Mouse (Mus musculus): Measurements from ENCODE around the gene Psph. TPM values are rescaled to one million over a fixed set of nuclear protein-coding genes. Genes with fewer than 3 reads are reported as not detected.

The Psph gene
- polyA plus RNA-seq, 1 experiment from 2014 or later: 36.4 TPM

GRCm38 (mm10) chr5:129725774-129726392 is 61.4 kb downstream of the Psph start:
- Histone ChIP-seq H3K4me1 (peaks cover 29% of the 10 kb centered on the region), H3K4me2 (replicated peaks) (peak overlapping the region; percentile 58), H3K27ac (peak overlapping the region; percentile 96; the same call in 1 of the 2 replicates), H3K36me3 (no peaks in the 10 kb centered on the region), H3K9me3 (replicated peaks) (no peaks in the 10 kb centered on the region), H3K9ac (peak overlapping the region; percentile 98), H3K27me3 (no peaks in the 10 kb centered on the region), H3K4me3 (peak overlapping the region; percentile 97)
- no peak for ATAC-seq (ENCODE audit: low FRiP score)
- 20% methylated on average over 7 of the region's 7 CpGs for WGBS

- H3K9me3 ChIP-seq (replicated peaks): no peaks in the 10 kb centered on the region
- peak within 1 kb of the TSS; percentile 98 for H3K9ac ChIP-seq
- WGBS: 1% methylated on average over 78 of the region's 93 CpGs
- peaks cover 24% of the 10 kb centered on the region for H3K4me1 ChIP-seq
- H3K36me3 ChIP-seq: peaks cover 1% of the 10 kb centered on the region; the same call in 1 of the 2 replicates
- H3K4me3 ChIP-seq: peak within 1 kb of the TSS; percentile 97
- peak within 1 kb of the TSS; percentile 96 for H3K27ac ChIP-seq
- peak; percentile 96 for ATAC-seq (ENCODE audit: low FRiP score)
- peak within 1 kb of the TSS; percentile 58 for H3K4me2 ChIP-seq (replicated peaks)
- H3K27me3 ChIP-seq: no peaks in the 10 kb centered on the region
Measured at GRCm38 (mm10) chr5:129724834-129725773, 62.1 kb downstream of the Psph start, which contains the start of gene Nipsnap2. Gene Nipsnap2 (plus strand): TSS chr5:129725063.

- H3K9ac ChIP-seq: peak overlapping the region; percentile 98
- H3K4me1 ChIP-seq: peaks cover 22% of the 10 kb centered on the region
- peak overlapping the region; percentile 58 for H3K4me2 ChIP-seq (replicated peaks)
- H3K27me3 ChIP-seq: no peaks in the 10 kb centered on the region
- ATAC-seq (ENCODE audit: low FRiP score): no peak
- peak overlapping the region; percentile 97 for H3K4me3 ChIP-seq
- peaks cover 10% of the 10 kb centered on the region for H3K36me3 ChIP-seq
- WGBS: 55% methylated on average over 4 of the region's 4 CpGs
- H3K27ac ChIP-seq: no peak overlapping the region
- no peaks in the 10 kb centered on the region for H3K9me3 ChIP-seq (replicated peaks)
Measured at GRCm38 (mm10) chr5:129724268-129724667, 63.0 kb downstream of the Psph start.

- Histone ChIP-seq H3K9me3 (replicated peaks) (no peaks in the 10 kb centered on the region), H3K27me3 (no peaks in the 10 kb centered on the region), H3K27ac (no peak overlapping the region), H3K9ac (no peak overlapping the region), H3K4me3 (no peak overlapping the region), H3K4me1 (peaks cover 8% of the 10 kb centered on the region), H3K4me2 (replicated peaks) (no peak overlapping the region), H3K36me3 (peaks cover 35% of the 10 kb centered on the region)
- 87% methylated on average over 3 of the region's 3 CpGs for WGBS
- no peak for ATAC-seq (ENCODE audit: low FRiP score)
Measured at GRCm38 (mm10) chr5:129720176-129720575, 67.1 kb downstream of the Psph start.

GRCm38 (mm10) chr5:129717016-129717415 is 70.2 kb downstream of the Psph start:
- H3K27me3 ChIP-seq: peaks cover 6% of the 10 kb centered on the region; the same call in 1 of the 2 replicates
- no peak overlapping the region for H3K4me2 ChIP-seq (replicated peaks)
- peaks cover 35% of the 10 kb centered on the region for H3K36me3 ChIP-seq
- H3K9ac ChIP-seq: no peak overlapping the region
- ATAC-seq (ENCODE audit: low FRiP score): no peak
- 90% methylated on average over 9 of the region's 9 CpGs for WGBS
- no peaks in the 10 kb centered on the region for H3K9me3 ChIP-seq (replicated peaks)
- no peak overlapping the region for H3K4me3 ChIP-seq
- H3K4me1 ChIP-seq: peaks cover 8% of the 10 kb centered on the region
- no peak overlapping the region for H3K27ac ChIP-seq

Other genes starting within 250 kb of the Psph start
- gene Mmp17, start 203.3 kb downstream of the Psph start, polyA plus RNA-seq (2016; fragmentation: Nextera tagmentation; extraction: Ambion mirVana): 6.7 and 8.5 TPM in 2 replicates
- 5.8 and 6.5 TPM in 2 replicates for gene Zfp11, start 117.3 kb downstream of the Psph start, polyA plus RNA-seq (2016; fragmentation: Nextera tagmentation; extraction: Ambion mirVana)
- not detected in 2 replicates for gene Sept14, start 78.9 kb downstream of the Psph start, polyA plus RNA-seq (2016; fragmentation: Nextera tagmentation; extraction: Ambion mirVana)
- gene Mrps17, start 72.0 kb downstream of the Psph start, polyA plus RNA-seq (2016; fragmentation: Nextera tagmentation; extraction: Ambion mirVana): 149 and 151 TPM in 2 replicates
- 81.7 and 94.6 TPM in 2 replicates for gene Nipsnap2, start 62.4 kb downstream of the Psph start, polyA plus RNA-seq (2016; fragmentation: Nextera tagmentation; extraction: Ambion mirVana)
- 56.8 and 61.3 TPM in 2 replicates for gene Sumf2, start 59.5 kb upstream of the Psph start, polyA plus RNA-seq (2016; fragmentation: Nextera tagmentation; extraction: Ambion mirVana)
- 714 and 768 TPM in 2 replicates for gene Chchd2, start 100.0 kb upstream of the Psph start, polyA plus RNA-seq (2016; fragmentation: Nextera tagmentation; extraction: Ambion mirVana)
- gene Zbed5, start 108.3 kb upstream of the Psph start, polyA plus RNA-seq (2016; fragmentation: Nextera tagmentation; extraction: Ambion mirVana): 10.9 and 12.4 TPM in 2 replicates
- gene Phkg1, start 111.1 kb upstream of the Psph start, polyA plus RNA-seq (2016; fragmentation: Nextera tagmentation; extraction: Ambion mirVana): 0.34 and 0.46 TPM in 2 replicates
- gene Nupr1l, start 121.1 kb upstream of the Psph start, polyA plus RNA-seq (2016; fragmentation: Nextera tagmentation; extraction: Ambion mirVana): 4.7 and 6.6 TPM in 2 replicates
- 40.9 and 42.4 TPM in 2 replicates for gene Vkorc1l1, start 154.5 kb upstream of the Psph start, polyA plus RNA-seq (2016; fragmentation: Nextera tagmentation; extraction: Ambion mirVana)
- 31.4 and 31.5 TPM in 2 replicates for gene Gusb, start 215.6 kb upstream of the Psph start, polyA plus RNA-seq (2016; fragmentation: Nextera tagmentation; extraction: Ambion mirVana)
- gene Asl, start 241.8 kb upstream of the Psph start, polyA plus RNA-seq (2016; fragmentation: Nextera tagmentation; extraction: Ambion mirVana): 23.5 and 34.7 TPM in 2 replicates
- 53.3 and 56.0 TPM in 2 replicates for gene Crcp, start 241.8 kb upstream of the Psph start, polyA plus RNA-seq (2016; fragmentation: Nextera tagmentation; extraction: Ambion mirVana)

Data from hindbrain, embryonic 12.5 days (tissue).